Mouse (Mus musculus) kidney, adult 10 weeks (tissue): ENCODE results near the gene Napsa. TPM values are rescaled to one million over a fixed set of nuclear protein-coding genes. Genes with fewer than 3 reads are reported as not detected.

ENCODE experiments used
- polyA plus RNA-seq: library from polyadenylated mRNA; stranded (reverse); fragments of 350-450 nt; fragmentation: Illumina TruSeq; extraction: RNeasy Lipid Tissue Mini Kit (QIAGEN cat#74804); gene quantifications from one replicate; pipeline ENCODE4 v1.2.3, GENCODE M21; 2014; ENCODE audit warnings: low read depth, low replicate concordance

The Napsa gene
- 869 TPM for polyA plus RNA-seq

DNA sequence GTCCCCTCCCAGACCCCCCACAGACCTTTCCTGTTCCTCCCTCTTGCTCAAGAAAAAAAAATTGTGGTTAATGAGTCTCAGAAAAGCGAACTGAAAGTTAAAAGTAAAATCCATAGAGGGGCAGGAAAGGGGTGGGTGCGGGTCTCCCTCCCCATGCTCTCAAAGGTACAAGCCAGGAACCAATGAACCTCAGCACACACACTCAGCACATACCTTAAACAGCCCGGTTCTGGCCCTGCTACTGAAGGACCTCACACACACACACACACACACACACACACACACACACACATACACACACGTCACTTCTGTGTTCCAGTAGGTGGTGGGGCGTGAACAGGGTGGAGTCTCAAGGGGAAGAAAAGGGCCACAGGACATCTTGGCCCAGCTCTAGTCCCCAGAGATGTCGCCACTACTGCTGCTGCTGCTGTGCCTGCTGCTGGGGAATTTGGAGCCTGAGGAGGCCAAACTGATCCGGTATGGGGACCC lies at the start of gene Napsa:
Napsa (plus strand) TSS at position 168 of the 489 bp plus-strand sequence.

DNA sequence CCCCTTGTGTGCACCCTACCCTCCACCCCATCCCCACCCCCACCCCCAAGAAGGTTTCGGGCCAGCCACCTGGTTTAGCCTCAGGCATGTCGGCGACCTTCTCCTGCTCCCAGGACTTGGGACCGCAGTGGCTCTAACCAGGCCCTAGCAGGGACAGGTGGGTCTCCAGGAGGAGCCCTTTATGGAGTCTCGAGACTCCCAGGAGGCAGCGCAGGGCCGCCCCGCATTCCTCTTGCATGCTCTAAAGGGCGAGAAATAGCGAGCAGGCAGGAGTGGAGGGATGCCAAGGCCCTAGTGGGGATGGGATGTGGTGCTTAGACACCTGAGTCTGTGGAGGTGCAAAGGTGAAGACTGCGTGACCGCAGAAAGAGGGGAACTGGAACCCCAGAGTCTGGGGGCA lies 47.7 kb upstream of the Napsa start, which contains the start of gene Mybpc2:
Mybpc2 (minus strand) TSS at position 155 of the 400 bp plus-strand sequence.

DNA sequence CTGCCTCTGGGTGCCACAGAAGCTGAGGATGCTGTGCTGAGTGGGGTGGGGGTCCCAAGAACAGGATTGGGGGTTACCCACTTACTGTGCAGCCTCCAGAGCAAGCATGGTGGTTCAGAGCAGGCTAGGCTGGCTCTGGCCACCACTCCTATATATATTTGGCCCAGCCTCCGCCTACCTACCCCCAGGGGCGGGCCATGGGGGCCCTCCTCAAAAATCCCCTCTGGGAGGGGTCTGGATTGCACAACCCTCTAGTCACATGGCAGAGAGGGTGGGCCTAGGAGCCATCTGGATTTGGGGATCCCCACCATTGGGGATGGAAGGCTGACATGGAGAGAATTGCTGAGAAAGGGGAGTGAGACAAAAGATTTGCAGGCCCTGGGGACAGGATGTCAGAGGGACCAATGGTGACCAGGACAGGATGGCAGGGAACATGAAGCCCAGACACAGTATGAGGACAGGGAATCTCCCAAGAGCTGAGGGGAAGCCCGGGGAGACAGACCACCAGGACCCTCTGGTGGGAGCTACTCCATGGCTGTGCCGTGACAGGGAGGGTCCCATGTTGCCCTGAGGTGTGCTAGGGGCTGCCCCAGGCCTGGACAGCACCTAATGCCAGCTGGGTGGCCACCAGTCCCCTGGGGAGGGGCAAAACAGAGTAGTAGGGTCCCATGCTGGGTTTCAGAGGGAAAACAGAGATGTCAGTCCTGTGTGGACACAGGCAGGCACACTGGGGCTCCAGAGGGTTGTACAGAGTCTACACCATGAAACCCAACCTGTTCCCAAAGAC lies 40.0 kb upstream of the Napsa start, which contains the start of gene Spib:
Spib (minus strand) TSS at position 126 of the 787 bp plus-strand sequence.

DNA sequence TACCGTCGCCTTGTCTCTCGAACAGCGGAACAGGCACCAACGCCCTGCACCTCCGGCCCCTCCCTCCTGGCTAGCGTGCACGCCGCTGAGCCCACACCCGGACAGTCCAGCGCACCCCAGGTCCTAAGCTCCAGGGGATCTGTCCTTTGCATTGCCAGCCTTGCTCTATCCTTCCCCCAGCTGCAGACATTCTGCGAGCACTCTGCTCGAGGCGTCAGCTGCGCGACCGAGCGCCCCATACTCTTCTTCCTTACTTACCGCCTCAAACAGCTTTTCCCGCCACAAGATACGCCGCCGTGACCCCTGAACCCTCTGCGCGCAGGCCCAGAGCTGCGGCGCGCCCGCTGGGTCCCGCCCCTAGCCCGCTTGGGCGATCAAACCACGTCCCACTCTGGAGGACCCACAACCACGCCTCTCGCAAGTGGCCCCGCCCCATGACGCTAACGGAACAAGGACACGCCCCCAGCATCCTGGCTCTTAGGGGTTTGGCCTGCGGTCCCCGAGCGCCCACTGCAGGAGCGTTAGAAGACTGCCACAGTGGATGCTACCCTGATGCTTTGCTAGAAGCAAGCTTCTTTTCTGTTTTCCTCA lies 23.6 kb upstream of the Napsa start, which contains the start of gene Pold1:
Pold1 (minus strand) TSS at position 353 of the 591 bp plus-strand sequence.

DNA sequence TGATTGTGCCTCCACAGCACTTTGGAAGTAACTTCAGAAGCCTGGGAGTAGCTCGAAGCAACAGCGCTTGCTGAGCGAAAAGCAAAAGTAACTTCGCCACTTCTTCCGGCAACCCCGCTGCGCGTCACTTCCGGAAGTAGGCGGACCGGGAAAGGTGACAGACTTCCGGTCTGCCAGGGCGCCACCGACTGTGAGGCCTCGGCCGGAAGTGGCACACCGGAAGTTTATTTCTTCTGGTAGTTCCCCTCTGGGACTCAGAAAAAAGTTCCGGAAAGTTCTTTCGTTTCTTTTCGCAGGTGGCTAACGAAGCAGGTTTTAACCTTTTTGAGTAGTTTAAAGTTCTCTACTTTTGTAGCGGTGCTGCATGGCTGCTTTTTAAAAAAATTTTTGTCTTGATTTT lies 18.4 kb upstream of the Napsa start, which contains the start of gene Nr1h2:
Nr1h2 (minus strand) TSS at position 126 of the 400 bp plus-strand sequence.

DNA sequence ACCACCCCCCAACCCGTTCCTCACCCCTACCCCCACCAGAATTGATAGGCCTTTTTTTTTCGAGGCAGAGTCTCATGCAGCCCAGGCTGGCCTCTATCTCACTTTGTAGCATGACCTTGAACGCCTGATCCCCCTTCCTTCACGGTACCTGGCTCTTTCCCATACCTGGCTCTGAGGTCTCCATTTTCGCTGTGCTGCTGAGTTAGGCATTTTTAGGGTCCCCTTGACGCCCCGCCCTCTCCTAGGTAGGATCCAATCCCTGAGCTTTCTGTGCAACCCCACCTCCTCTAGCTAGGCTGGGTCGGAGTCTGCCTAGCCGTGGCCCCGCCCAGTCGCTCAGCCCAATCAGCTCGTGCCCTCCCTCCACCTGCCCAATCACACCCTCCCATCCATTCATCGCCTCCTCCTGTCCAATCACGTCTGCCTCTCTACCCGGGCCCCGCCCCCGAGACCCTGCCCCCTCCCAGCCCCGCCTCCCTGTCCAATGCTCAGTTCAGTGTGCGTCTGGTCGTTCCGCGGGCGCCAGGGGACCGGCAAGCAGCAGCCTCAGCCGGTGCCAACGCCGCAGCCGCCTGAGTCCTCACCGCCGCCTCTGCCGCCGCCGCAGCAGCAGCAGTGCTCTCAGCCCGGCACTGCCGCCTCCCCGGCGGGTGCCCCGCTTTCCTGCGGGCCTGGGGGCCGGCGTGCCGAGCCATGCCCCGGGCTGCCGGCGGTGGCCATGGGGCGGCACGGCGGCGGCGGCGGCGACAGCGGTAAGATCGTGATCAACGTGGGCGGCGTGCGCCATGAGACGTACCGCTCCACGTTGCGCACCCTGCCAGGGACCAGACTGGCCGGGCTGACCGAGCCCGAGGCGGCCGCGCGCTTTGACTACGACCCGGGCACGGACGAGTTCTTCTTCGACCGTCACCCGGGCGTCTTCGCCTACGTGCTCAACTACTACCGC lies 18.5 kb downstream of the Napsa start, which contains the start of gene Kcnc3:
Kcnc3 (plus strand) TSS at position 263 of the 946 bp plus-strand sequence.

Other genes with a start within 250 kb of the Napsa start
- not detected for gene Syt3, start 188.3 kb upstream of the Napsa start, polyA plus RNA-seq
- not detected for gene 1700008O03Rik, start 186.6 kb upstream of the Napsa start, polyA plus RNA-seq
- gene Lrrc4b, start 143.4 kb upstream of the Napsa start, polyA plus RNA-seq, result not detected
- 1.7 TPM for gene Aspdh, start 107.0 kb upstream of the Napsa start, polyA plus RNA-seq
- 1.0 TPM for gene Josd2, start 104.4 kb upstream of the Napsa start, polyA plus RNA-seq
- 1.4 TPM for gene Emc10, start 75.9 kb upstream of the Napsa start, polyA plus RNA-seq
- gene Fam71e1, start 75.8 kb upstream of the Napsa start, polyA plus RNA-seq, result not detected
- gene Mybpc2, start 47.7 kb upstream of the Napsa start, polyA plus RNA-seq, result not detected
- gene Spib, start 40.3 kb upstream of the Napsa start, polyA plus RNA-seq, result not detected
- not detected for gene Pold1, start 23.5 kb upstream of the Napsa start, polyA plus RNA-seq
- 1.3 TPM for gene Nr1h2, start 18.4 kb upstream of the Napsa start, polyA plus RNA-seq
- gene Kcnc3, start 18.3 kb downstream of the Napsa start, polyA plus RNA-seq, result 2.7 TPM
- gene Myh14, start 98.5 kb downstream of the Napsa start, polyA plus RNA-seq, result 0.12 TPM
- not detected for gene Izumo2, start 136.4 kb downstream of the Napsa start, polyA plus RNA-seq
- 11.6 TPM for gene Vrk3, start 176.0 kb downstream of the Napsa start, polyA plus RNA-seq
- gene Zfp473, start 178.7 kb downstream of the Napsa start, polyA plus RNA-seq, result 0.16 TPM
- gene Nup62, start 243.7 kb downstream of the Napsa start, polyA plus RNA-seq, result 1.8 TPM
- not detected for gene Il4i1, start 244.0 kb downstream of the Napsa start, polyA plus RNA-seq
- gene Atf5, start 244.3 kb downstream of the Napsa start, polyA plus RNA-seq, result 3.4 TPM